Mouse (Mus musculus) layer of hippocampus, adult 18-20 months (tissue): ENCODE results near the gene Tox2. TPM values are rescaled to one million over a fixed set of nuclear protein-coding genes. Genes with fewer than 3 reads are reported as not detected.

Experiments used
- DNase-seq, 2 experiments: peaks; one replicate each; pipeline ENCODE4 v3.0.0; 2022; ENCODE audit warnings: low spot score in 2 of 2
- total RNA-seq, 2 experiments: library from RNA; stranded (reverse); gene quantifications; 2 replicates each; pipeline ENCODE4 v1.2.3; 2021

Tox2 gene
- total RNA-seq, 2 experiments from 2014 or later: 27.3 to 27.8 TPM

DNA sequence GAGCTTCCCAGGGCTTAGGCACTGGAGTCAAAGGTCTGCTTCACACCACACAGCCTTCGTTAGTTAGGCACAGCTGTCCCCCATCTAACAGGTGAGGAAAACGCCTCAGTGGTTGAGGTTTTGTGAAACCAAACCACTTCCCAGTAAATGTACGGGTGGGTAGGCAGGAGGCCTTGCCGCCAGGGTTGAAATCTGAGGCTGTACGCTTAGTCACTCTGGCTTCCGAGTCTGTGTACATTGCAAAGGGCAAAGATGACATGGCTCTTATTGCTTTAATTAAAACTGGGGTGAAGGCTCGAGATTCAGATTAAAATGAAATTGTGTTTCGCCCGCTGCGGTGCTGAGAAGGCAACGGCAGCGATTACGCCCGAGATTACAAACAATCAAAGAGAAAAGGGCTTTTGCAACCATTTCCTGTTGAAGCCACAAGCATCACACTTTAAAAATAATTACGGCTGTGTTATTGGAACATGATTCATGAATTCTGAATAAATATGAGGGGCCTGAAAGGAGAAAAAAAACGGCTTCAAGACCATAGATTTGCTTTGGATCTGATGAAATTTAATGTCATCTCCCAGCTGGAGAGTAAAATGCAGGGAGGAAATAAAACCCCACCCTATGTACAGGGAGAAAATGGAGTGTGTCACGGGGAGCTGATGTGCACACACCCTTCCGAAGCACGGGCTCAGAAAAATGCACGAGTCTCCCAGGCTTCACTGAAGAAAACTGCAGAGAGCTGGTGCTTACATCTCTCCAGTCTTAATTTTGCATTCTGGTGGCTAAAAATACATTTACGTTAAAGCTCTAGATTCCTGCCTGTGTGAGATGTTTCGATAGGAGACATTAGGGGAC, 50.5 kb downstream of the Tox2 start:
- no peak for DNase-seq

DNA sequence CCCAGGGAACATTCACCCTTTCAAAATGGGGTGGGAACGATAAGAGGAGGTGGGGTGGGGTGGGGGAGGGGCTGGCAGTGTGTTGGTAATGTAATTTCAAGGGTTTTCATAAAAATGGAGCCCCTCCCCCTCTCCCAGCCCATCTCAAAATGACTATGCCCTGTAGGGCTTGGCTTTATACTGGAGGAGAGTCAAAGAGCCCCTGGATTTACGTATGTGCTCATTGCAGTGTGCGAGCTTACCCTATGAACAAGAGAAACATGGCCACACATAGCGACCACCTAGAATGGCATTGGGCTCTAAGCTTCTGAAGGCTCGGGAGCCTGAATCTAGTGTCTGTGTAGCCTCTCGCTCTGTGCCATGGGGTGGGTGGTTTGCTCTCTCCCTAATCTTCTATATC, 51.3 kb downstream of the Tox2 start:
- no peak for DNase-seq

DNA sequence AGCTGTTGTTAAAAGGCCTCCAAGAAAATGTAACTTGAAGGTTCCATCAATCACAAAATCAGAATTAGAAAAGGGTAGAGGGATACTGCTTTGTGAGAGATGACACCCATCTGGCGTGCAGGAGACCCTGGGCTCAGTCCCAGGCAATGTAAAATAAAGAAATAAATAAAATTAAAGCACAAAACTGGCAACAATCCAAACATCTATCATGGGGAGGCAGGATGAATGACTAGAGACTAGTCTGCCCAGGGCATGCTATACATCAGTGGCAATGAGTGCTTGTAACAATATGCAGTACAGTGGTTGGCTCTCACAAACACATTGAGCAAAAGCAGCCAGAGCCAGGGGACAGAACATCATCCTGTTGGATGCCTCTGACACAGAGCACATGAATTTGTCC, 53.8 kb downstream of the Tox2 start:
- DNase-seq: no peak

DNA sequence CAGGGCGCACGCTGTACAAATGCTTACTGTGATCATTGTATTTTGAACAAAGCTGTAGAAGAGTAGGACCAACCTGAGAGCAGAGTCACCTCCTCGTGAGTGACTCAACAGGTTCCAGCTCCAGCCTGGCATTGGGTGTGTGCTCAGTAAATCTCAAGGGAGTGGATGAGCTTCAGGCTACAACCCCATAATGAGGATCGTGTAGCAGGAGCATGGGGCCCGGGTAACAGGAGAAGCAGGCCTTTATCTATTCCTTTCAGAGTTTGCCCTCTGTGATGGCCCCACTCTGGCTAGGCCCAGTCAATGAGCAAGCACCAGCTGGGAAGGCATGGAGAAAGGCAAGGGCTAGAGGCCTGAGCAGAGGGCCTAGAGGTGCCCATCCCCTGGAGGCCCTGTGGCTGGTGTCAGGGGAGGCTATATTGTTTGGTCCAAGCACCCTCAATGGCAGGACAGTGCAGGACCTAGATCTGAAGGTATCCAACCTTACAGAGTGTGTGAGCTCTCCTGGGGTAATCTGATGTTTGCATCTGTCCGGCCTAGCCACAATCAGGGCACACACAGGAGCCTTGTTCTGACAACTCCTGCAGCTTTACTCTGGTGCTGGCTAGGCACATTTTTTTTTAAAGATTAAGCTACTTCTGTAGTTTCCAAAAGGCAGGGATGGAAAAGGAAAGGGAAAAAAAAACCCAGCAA, 58.6 kb downstream of the Tox2 start:
- no peak for DNase-seq

DNA sequence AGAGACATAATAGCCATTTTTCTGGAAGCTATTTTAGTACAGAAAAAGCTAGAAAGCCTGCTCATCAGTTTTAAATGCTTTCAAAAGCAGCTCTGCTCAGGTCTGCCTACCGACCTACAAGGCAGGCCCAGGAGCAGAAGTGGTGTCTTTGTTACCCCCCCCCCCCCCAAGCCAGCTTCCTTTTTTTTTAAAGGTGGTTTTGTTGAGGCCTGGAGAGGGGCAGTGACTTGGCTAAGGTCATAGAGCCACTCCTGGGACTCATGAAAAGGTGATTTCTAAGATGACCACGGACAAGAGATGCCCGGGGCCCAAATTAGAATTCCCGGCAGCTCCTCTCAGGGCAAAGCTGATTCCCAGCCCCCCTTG, 59.1 kb downstream of the Tox2 start:
- DNase-seq: no peak

DNA sequence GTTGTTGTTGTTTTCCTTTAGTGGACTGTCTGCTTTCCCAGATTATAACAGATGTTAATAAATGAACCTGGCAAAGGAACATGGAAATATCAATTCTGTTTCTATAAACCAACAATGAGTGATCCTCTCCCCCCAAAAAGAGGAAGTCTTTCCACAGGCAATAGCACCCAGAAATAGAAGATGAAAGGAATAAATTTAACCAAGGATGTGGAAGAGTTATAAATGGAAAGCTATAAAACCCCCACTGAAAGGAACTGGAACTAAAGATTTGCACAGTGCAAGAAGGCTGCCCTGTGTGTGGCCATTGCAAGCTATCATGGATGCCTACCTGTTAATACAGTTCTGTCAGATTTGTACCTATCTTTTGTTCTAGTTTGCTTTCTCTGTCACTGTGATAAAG, 64.2 kb downstream of the Tox2 start:
- no peak for DNase-seq

DNA sequence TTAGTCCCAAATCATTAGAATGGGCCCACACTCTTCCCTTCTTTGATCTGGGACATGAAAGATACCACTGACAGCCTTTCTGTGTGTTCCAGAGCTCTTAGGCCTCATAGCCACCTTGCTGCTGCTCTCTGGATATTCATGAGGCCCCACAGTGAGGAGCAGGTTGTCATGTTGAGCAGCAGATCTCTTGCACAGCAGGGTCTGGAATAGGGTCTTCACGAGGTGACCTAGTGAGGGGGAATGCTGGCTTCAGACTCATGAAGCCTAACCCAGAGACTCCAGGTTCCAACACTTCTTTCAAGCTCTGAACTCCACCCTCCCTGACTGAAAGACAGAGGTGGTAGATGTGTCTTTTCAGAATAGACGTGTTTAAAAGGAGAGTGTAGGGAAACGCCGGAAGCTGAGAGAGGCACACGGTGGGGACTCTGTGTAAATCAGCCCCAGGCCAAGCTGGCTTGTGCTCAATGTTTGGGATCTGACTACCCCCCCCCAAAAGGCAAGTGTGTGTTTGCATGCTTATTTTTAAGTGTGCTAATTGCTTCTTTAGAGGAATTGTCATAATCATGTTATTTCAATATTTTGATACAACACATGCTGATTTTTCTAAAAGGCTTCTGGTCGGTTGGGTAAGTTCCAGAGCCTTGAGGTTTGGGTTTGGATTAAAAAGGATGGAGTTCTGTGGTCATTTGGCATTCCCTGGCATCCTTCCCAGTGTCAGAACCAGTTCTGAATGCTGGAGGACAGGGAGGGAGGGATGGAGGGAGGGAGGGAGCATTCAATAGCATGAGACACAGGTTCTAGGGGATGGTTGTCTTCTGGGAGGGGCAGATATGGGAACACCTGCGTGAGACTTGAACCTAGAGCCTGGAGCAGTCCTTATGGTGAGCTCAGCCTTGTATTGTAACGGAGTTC, 68.9 kb downstream of the Tox2 start:
- DNase-seq: no peak

DNA sequence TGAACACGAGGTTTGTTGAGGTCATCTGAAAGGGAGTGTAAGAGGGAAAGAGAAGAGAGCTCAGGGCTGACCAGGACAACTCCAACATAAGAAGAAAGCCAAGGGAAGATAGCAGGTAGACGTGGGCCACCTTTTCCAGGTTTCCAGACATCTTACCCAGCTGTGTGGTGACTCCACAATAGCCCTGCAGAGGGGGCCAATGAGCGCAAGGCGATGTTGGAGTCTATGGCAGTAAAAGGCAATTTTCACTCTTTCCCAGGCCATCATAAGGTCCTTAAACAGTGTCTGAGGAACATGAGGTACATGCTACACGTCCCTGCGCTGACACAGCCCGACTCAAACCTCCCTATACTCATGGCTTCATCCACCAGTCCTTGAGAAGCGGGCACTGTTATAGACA, 70.9 kb downstream of the Tox2 start:
- no peak for DNase-seq

DNA sequence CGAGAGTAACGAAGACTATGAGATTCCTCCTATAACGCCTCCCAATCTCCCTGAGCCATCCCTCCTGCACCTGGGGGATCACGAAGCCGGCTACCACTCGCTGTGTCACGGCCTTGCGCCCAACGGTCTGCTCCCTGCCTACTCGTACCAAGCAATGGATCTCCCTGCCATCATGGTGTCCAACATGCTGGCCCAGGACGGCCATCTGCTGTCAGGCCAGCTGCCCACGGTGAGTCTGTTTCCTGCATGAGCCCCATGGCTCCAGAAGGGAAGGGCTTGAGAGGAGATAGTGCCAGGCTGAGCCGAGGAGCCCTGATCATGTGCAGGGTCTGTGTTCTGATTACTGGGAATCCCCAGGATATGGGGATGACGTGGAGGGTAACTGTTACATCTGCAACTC, 73.1 kb downstream of the Tox2 start:
- DNase-seq: no peak

DNA sequence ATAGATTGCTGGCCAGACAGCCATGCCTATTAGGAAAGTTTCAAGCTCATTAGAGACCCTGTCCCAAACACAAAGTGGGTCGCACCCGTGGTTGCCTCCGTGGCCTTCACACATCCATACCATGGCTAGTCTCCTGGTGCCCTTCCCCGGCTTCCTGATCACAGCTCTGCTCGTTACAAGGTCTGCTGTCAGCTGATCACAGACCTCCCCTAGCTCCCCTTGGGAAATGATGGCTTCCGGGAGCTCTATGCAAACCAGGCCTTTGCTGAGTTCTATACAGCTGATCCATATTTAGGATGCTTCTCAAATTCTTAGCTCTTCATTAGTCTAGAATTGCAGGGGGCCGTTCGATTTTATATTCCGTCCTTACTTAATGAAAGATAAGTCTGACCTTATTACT, 75.1 kb downstream of the Tox2 start:
- DNase-seq: no peak

DNA sequence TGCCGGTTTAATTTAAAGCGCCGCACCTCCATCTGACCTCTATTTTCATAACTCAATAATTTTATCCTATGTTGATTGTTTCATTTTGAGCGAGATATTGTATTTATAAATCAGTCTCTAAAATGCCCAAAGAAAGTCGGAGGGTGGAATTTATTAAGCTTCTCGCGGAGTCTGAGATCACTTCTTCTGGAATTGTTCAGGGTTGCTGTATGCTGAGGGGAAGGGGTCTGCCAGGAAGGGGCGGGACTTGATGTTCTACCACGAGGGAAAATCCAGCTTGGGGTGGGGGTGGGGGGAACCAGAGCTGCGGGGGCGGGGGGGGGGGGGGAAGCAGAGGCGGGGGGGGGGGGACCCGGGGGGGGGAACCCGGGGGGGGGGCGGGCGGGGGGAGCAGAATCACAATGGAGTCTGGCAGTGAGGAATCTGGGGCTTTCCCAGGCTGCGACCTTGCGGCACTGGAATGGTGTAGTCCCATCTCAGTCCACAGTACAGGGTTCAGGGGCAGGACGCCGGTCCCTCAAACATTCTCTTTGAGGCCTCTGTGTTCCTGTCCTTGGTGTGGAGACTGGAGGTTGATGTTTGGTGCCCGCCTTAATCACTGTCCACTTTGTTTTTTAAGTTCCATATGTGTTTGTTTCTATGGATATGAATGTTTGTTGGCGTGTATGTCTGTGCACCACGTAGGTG, 77.9 kb downstream of the Tox2 start:
- no peak for DNase-seq

DNA sequence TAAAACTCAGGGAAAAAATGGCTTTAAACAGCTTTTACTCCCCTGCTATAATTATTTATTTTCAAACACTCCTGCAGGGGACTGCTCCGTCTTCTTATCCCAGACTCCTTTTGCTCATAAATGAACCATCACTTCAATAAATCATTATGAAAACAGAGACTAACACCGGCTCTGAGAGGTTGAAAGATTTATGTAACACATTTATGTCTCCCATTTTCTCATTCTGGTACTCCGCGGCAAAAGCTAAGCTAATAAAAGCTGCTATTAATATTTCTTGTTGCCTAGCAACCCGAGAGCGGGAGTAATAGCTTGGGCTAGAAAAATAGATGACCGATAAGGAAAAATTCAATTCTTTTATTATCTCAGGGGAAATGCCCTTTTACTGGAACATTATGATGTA, 81.9 kb downstream of the Tox2 start:
- peak in 1 of 2 experiments; percentile 55 for DNase-seq

DNA sequence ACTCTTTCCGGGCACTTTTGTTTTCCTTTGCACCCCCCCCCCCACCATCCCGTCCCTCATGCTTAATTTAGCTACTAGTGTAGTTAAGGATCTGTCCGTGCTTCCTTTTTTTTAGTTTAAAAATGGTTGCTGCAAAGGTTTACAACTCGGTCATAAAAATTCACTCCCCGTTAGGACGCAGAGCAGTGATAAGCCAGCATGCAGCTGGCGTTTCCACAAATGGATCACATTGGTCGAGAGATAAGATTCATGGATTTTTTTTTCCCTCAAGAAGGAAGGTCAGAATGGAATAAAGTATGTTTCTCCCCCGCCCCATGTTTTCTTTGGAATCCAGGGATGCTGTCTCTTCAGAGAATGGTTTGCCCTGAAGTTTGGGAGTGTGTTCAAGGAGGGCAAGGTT, 82.4 kb downstream of the Tox2 start:
- no peak for DNase-seq

DNA sequence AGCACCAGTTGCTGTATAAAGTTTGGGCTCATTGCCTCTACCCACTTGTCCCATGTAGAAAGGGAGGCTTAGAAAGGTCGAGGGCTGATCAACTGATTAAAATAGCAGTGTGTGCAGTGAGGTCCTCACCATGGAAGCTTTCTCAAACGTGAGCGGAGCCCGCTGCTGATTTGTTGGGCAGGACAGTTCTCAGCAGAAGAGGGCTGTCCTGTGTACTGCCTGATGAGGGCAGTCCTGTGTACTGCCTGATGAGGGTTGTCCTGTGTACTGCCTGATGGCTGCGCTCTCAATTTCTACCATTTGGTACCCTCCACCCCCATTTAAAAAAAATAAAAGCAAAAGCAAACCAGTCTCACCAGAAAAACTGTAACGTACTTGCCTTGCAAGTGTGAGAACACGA, 82.8 kb downstream of the Tox2 start:
- no peak for DNase-seq

DNA sequence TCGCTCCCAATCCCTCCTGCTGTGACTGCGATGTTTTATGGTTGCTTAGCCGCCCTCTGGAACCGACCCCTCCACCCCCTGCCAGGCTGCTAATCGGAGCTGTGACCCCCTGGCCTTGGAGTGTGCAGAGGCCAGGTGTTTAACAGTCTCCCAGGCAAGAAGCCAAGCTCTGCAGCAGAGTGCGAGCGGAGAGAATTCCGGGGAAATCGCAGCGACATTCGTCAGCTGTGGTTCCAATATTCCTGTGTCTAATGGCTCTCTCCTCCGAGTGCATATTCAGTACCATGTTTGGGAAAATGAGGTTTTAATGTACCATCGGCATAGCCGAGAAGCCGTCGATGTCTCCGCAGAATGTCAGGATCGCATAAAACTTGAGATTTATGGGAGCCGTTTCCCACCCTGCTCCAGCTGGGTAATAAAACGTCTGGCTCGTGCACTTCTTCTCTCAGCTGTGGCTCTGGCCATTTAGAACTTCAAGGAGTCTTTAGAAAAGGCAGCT, 86.0 kb downstream of the Tox2 start:
- no peak for DNase-seq

DNA sequence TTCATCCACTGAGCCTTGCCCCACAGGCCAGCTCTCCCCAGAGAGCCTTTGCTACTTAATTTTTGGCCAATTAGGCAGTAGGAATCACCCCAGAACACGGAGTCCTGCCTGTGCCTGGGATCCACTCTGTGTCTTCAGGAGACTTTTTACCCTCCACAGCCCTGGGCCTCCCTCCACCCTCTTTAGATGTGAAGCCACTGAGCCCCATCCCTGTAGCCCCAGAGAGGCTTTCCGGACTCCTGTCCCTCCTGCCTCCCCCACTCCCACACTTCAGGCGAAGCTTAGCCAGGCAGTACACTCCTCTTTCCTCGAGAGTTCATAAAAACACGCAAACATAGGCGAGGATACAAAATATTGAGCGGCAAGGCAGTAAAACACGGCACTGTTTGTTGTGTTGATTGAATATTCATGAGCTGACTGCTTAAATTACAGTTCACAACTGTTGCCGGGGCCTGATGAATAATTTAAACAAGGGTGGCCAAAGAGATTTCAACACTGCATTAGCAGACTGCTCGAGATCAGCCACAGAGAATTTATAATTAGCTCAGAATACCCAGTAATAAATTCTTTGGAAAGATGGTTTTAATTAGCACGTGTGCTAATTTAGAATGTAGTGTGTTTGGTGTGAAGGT, 94.2 kb downstream of the Tox2 start:
- no peak for DNase-seq

DNA sequence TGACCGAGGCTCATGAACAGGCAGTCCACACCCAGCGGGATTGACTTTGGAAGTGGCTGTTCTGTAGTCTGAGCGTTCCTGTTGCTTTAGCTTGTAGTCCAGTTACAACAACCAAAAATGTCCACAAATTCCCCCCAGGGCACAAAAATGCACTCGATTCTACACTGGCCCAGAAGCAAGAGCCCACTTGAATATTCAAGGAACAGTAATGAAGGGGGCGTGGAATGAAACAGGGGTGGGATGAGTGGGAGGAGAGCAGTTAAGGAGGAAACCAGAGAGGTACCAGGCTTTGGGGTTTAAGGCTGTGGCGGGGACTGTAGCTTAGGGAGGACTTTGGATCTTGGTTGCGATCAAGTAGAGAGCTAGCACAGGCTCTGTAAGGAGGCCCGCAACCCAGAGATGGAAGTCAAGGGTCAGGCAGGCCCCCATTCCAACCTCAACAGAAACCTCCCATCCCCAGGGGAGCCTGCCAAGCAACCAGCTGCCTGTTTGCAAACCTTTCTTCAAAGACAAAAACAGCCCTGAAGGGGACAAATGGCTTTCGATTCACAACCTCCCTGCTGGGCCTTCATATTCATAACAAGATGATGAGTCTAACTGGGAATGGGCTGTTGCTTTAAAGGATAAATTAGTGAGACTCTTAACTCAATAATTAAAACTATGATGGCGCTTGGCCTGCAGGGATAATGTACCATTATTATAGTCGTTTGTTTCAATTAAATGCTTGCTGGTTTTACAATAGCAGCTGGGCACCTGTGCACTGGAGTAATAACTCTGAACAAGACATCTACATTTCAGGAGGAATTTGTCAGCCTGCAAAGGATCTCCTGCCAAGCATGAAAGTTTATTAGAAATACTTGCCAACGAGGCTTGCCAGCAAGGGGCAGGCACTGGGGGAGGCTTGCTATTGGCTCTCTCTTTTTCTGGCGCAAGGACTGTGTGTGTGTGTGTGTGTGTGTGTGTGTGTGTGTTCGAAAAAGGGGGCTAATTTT, 97.4 kb downstream of the Tox2 start:
- DNase-seq: no peak

DNA sequence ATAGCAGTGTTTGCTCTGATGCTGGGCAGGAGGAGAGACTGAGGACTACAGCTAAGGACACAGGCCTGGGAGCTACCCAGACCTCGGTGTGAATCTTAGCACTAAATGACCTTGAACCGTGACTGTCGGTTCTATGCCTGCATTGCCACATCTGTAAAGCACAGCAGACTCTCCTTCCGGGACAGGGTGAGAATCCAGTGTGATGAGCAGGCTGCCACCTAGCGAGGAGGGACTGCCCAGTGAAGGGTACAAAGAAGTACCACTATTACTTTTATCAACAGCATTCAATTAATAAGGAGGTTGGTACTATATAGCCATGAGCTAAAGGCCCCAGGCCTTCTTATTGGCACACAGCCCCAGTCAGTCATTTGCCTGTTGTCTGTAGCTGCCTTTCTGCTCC, 98.7 kb downstream of the Tox2 start:
- no peak for DNase-seq

DNA sequence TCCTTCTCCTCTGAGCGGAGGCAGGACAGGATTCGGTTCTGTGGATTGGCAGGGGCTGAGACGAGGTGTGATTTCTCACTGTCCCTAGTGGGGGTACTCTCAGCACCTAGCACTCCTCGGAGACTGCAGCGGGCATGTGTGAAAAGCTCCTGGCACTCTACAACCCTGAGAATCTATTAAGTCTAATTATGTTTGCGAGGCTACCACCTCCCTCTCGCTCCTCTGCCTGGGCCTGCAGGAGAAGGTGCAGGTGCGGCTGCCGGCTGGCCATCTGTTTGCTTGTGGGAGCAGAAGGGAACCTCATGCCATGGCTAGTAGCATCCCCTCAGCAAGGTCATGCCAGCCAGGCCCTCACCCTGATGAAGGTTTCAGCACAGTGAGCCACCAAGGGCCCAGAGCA, 100.1 kb downstream of the Tox2 start:
- no peak for DNase-seq
